Mouse (Mus musculus) retina, postnatal 7 days (tissue): Measurements from ENCODE around the gene Scgb2b26.
"Not testable (repeated sequence)": the region's sequence is repeated elsewhere in the genome, so short reads cannot be mapped to it uniquely, and the experiment has no call there.

ENCODE experiments used
- DNase-seq: peaks from one replicate; pipeline ENCODE4 v3.0.0-alpha.2; 2012; ENCODE audit warnings: low read depth, low spot score

Scgb2b26 gene

DNA sequence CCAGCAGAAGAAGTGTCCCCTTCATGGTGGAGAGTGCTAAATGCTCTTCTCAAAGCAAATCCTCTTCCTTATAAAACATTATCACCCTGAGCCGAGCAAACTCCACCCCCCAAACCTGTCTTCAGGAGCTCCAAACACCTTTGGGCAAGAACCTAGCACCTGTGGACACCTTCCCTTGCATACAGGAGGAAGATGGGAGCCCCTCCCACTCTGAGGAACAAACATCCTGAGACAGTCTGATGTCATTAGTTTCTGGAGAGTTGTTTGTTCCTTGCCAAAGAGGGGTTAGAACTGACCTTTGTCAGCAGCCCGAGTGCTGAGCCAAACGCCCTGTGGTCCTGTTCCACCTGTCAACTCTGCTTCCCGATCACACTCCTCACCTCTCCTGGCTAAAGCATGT, at the start of gene Scgb2b26:
Gene Scgb2b26 (minus strand): TSS at position 101 of the 400 bp plus-strand sequence.
- no peak for DNase-seq

DNA sequence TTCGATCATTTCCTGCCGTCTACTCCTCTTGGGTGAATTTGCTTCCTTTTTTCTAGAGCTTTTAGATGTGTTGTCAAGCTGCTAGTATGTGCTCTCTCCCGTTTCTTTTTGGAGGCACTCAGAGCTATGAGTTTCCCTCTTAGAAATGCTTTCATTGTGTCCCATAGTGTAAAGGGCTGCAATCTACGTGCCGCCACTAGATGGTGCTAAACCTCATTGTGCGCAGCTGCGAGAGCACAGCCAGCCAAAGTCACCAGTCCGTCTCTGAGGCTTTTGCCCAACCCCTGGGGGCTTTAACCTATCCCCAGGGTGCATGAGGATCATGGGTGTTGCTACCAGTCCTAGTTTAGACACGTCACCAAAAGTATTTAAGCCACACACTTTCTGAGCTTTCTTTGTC, 37.4 kb upstream of the Scgb2b26 start:
- not testable (repeated sequence) for DNase-seq

- DNase-seq = no peak
These were observed 41.9 kb downstream of the Scgb2b26 start for GRCm38 (mm10) chr7:33902982-33903381.

GRCm38 (mm10) chr7:33900803-33901202, 44.0 kb downstream of the Scgb2b26 start:
- DNase-seq = no peak

- no peak for DNase-seq
These were observed 44.8 kb downstream of the Scgb2b26 start for GRCm38 (mm10) chr7:33900007-33900406.
